Mouse (Mus musculus) midbrain, embryonic 10.5 days (tissue): ENCODE measurements at regions not wholly inside any gene's neighbourhood (a gene's known extent, or its start where the extent isn't known, plus 50 kb on each side); places are given as distances from the start of the nearest gene placed in this dataset.

Experiments used
- DNase-seq: peaks from one replicate; pipeline ENCODE4 v3.0.0-alpha.2; 2017; ENCODE audit warnings: low spot score
- H3K27ac ChIP-seq: fragments of 300-500 bp; sonication (generic); replicated peaks from 2 replicates; pipeline ENCODE4 v1.5.1; 2016; ENCODE audit warnings: mild to moderate bottlenecking
- H3K27me3 ChIP-seq: fragments of 300-500 bp; sonication (generic); 2 replicates; pipeline ENCODE4 v1.6.1; 2016; ENCODE audit warnings: low read depth, mild to moderate bottlenecking; ENCODE audit not compliant: poor library complexity, severe bottlenecking
- H3K36me3 ChIP-seq: fragments of 300-500 bp; sonication (generic); 2 replicates; pipeline ENCODE4 v1.6.1; 2016; ENCODE audit warnings: mild to moderate bottlenecking, moderate library complexity
- H3K4me1 ChIP-seq: fragments of 300-500 bp; sonication (generic); 2 replicates; pipeline ENCODE4 v1.6.1; 2016
- H3K4me3 ChIP-seq: fragments of 300-500 bp; sonication (generic); 2 replicates; pipeline ENCODE4 v1.5.1; 2016; ENCODE audit warnings: mild to moderate bottlenecking, moderate library complexity
- H3K9me3 ChIP-seq: fragments of 300-500 bp; sonication (generic); replicated peaks from 2 replicates; pipeline ENCODE4 v1.6.1; 2016; ENCODE audit warnings: mild to moderate bottlenecking
- WGBS: fragments of 180-500 bp; shearing (Covaris S2); methylation state at CpG from one replicate; pipeline ENCODE4 v1.1.7; 2016; 5-methylcytosine and 5-hydroxymethylcytosine counted together

DNA sequence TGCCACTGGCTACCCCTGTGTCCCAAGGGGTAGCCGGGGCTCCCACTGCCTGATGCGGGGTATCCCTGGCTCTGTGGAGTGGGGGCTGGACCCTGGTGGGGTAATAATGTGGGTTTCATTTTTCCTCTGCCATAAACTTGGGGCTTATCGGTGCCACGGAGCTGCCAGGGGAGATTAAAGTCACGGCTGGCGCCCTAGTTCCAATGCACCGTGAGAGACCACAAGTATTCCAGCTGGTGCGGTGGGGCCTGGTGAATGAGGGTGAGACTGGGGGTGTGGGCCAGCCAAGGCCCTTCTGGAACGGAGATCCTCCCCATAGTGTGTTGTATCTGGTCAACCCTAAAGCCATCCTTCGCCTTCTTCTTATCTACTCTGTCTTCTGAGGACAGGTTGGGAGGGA lies 153.3 kb downstream of the Pja1 start:
- peaks cover 23% of the 10 kb centered on the region; the same call in 1 of the 2 replicates for H3K4me1 ChIP-seq
- no peaks in the 10 kb centered on the region for H3K9me3 ChIP-seq
- H3K27me3 ChIP-seq = peaks cover 100% of the 10 kb centered on the region
- no peak overlapping the region for H3K27ac ChIP-seq
- 86% methylated on average over 10 of the region's 10 CpGs for WGBS
- no peak for DNase-seq
- H3K36me3 ChIP-seq = no peaks in the 10 kb centered on the region
- no peak overlapping the region for H3K4me3 ChIP-seq

- no peaks in the 10 kb centered on the region for H3K36me3 ChIP-seq
- H3K27ac ChIP-seq = no peak overlapping the region
- no peaks in the 10 kb centered on the region for H3K9me3 ChIP-seq
- H3K27me3 ChIP-seq = peaks cover 100% of the 10 kb centered on the region
- peaks cover 23% of the 10 kb centered on the region; the same call in 1 of the 2 replicates for H3K4me1 ChIP-seq
- 79% methylated on average over 4 of the region's 4 CpGs for WGBS
- no peak for DNase-seq
- no peak overlapping the region for H3K4me3 ChIP-seq
Measured at GRCm38 (mm10) chrX:99316410-99317056, 154.5 kb downstream of the Pja1 start.

- Histone ChIP-seq H3K27me3 (peaks cover 100% of the 10 kb centered on the region), H3K9me3 (no peaks in the 10 kb centered on the region), H3K4me3 (no peak overlapping the region), H3K36me3 (no peaks in the 10 kb centered on the region), H3K4me1 (peaks cover 19% of the 10 kb centered on the region), H3K27ac (no peak overlapping the region)
- no peak for DNase-seq
- 47% methylated on average over 6 of the region's 6 CpGs for WGBS
Measured at GRCm38 (mm10) chrX:99299110-99299509, 163.2 kb downstream of the Efnb1 start.

DNA sequence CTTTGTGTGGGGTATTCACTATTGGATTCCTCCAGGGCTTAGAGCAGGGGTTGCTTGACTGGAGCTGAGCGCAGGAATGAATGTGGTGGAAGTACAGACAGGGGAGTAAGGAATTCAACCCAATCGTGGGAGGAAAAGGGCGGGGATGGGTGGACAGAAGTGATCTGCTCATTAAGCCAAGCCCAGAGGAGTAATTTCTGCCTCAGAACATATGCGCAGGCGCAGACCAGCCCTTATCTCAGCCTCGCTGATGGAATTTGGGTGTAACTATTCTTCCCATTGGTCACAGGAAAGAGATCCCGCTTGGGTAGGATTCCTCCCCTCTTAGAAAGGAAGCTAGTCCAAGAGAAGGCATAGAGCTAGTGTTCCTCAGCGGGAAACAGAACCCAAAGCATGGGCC lies 158.8 kb downstream of the Efnb1 start:
- no peak for DNase-seq
- peaks cover 100% of the 10 kb centered on the region for H3K27me3 ChIP-seq
- H3K9me3 ChIP-seq = no peaks in the 10 kb centered on the region
- H3K27ac ChIP-seq = no peak overlapping the region
- H3K4me3 ChIP-seq = no peak overlapping the region
- peaks cover 45% of the 10 kb centered on the region for H3K4me1 ChIP-seq
- H3K36me3 ChIP-seq = no peaks in the 10 kb centered on the region
- 77% methylated on average over 8 of the region's 8 CpGs for whole genome bisulfite sequencing

- no peak for DNase-seq
- H3K36me3 ChIP-seq = no peaks in the 10 kb centered on the region
- WGBS = 71% methylated on average over 6 of the region's 6 CpGs
- H3K27ac ChIP-seq = no peak overlapping the region
- H3K4me1 ChIP-seq = peaks cover 39% of the 10 kb centered on the region
- peaks cover 100% of the 10 kb centered on the region for H3K27me3 ChIP-seq
- no peak overlapping the region for H3K4me3 ChIP-seq
- no peaks in the 10 kb centered on the region for H3K9me3 ChIP-seq
Measured at GRCm38 (mm10) chrX:99293967-99294366, 158.0 kb downstream of the Efnb1 start.

DNA sequence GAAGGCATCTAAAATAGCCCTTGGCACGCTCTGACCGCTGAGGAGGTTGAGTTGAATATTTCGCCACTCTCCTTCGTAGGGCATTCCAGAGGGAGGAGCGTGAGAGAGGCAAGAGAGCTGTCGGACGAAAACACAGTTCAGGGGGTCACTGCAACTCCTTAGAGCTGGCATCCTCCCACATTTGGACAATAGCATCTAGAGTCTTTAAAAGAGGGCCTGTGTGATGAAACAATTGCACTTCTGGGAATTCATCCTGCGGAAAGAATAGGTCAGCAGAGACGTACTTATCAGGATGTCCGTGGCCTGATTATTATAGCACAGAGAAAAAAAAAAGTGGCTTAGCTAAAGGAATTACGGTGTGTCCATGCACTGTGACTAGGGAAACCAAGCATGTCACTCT lies 156.8 kb downstream of the Efnb1 start:
- no peak for DNase-seq
- WGBS = 62% methylated on average over 11 of the region's 11 CpGs
- H3K27me3 ChIP-seq = peaks cover 100% of the 10 kb centered on the region

GRCm38 (mm10) chrX:99291965-99292364 lies 156.0 kb downstream of the Efnb1 start:
- DNase-seq = no peak
- Histone ChIP-seq H3K9me3 (no peaks in the 10 kb centered on the region), H3K4me1 (peaks cover 36% of the 10 kb centered on the region), H3K4me3 (no peak overlapping the region), H3K36me3 (no peaks in the 10 kb centered on the region), H3K27me3 (peaks cover 100% of the 10 kb centered on the region), H3K27ac (peak overlapping the region; percentile 74)
- 59% methylated on average over 5 of the region's 5 CpGs for WGBS

More for the DNA sequence above, 156.8 kb downstream of the Efnb1 start:
- peaks cover 36% of the 10 kb centered on the region for H3K4me1 ChIP-seq
- no peak overlapping the region for H3K4me3 ChIP-seq
- no peaks in the 10 kb centered on the region for H3K9me3 ChIP-seq
- H3K36me3 ChIP-seq = no peaks in the 10 kb centered on the region
- H3K27ac ChIP-seq = no peak overlapping the region

- peak overlapping the region; percentile 74 for H3K27ac ChIP-seq
- H3K27me3 ChIP-seq = peaks cover 100% of the 10 kb centered on the region
- WGBS = 34% methylated on average over 8 of the region's 10 CpGs
- H3K9me3 ChIP-seq = no peaks in the 10 kb centered on the region
- H3K36me3 ChIP-seq = no peaks in the 10 kb centered on the region
- no peak overlapping the region for H3K4me3 ChIP-seq
- H3K4me1 ChIP-seq = peaks cover 36% of the 10 kb centered on the region
- no peak for DNase-seq
Measured at GRCm38 (mm10) chrX:99291423-99291963, 155.6 kb downstream of the Efnb1 start.

GRCm38 (mm10) chrX:99287988-99288387 lies 152.1 kb downstream of the Efnb1 start:
- 80% methylated on average over 4 of the region's 4 CpGs for WGBS
- DNase-seq = no peak
- Histone ChIP-seq H3K36me3 (no peaks in the 10 kb centered on the region), H3K27me3 (peaks cover 100% of the 10 kb centered on the region), H3K4me3 (no peak overlapping the region), H3K9me3 (no peaks in the 10 kb centered on the region), H3K27ac (no peak overlapping the region), H3K4me1 (peaks cover 39% of the 10 kb centered on the region)

DNA sequence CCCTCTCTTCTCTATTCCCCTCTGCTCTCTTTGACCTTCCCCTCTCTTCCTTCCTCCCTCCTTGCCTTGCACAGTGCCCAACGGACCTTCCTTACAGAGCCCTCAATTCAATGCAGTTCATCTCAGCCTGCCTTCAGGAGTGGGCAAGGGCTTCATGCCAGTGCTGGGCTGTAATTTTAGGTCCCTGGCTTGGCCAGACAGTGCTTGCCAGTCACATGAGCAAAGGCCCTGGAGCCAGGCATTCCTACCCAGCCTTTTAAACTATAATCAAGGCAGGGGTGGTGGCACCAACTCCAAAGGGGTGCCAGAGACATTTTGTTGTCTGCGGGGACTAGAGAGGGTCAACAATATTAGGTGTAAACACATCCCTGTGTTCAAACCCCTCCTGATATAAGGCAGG lies 150.9 kb downstream of the Efnb1 start:
- H3K36me3 ChIP-seq = no peaks in the 10 kb centered on the region
- peaks cover 100% of the 10 kb centered on the region for H3K27me3 ChIP-seq
- WGBS = 74% methylated on average over 2 of the region's 2 CpGs
- no peak for DNase-seq
- peaks cover 28% of the 10 kb centered on the region for H3K4me1 ChIP-seq
- H3K4me3 ChIP-seq = no peak overlapping the region
- no peaks in the 10 kb centered on the region for H3K9me3 ChIP-seq
- H3K27ac ChIP-seq = no peak overlapping the region

DNA sequence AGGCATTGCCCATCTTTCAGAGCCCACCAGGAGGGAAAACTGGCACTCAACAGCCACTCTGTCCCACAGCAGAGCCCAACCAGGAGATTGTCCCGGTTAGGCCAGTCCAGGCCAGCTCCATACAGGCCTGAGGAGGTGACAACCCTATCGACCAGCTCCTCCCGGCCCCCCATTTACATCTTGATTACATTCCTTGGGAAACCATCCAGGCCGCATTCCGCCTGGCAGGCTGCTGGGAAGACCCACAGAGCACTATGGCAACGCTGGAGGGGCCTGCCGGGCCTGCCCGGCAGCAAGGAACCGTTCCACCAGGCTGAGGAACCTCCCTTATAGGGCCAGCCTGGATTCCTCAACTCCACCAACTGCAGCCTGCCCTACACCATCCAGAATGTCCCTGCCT lies 149.7 kb downstream of the Efnb1 start:
- Histone ChIP-seq H3K36me3 (no peaks in the 10 kb centered on the region), H3K9me3 (no peaks in the 10 kb centered on the region), H3K27me3 (peaks cover 100% of the 10 kb centered on the region), H3K4me3 (no peak overlapping the region), H3K4me1 (peaks cover 21% of the 10 kb centered on the region), H3K27ac (peak overlapping the region; percentile 74)
- WGBS = 13% methylated on average over 9 of the region's 9 CpGs
- DNase-seq = peak; percentile 67

- H3K27me3 ChIP-seq = peaks cover 99% of the 10 kb centered on the region
- no peaks in the 10 kb centered on the region for H3K9me3 ChIP-seq
- 70% methylated on average over 5 of the region's 5 CpGs for WGBS
- H3K27ac ChIP-seq = peak overlapping the region; percentile 61; the same call in 1 of the 2 replicates
- no peak overlapping the region for H3K4me3 ChIP-seq
- no peaks in the 10 kb centered on the region for H3K36me3 ChIP-seq
- DNase-seq = no peak
- H3K4me1 ChIP-seq = peaks cover 20% of the 10 kb centered on the region
Measured at GRCm38 (mm10) chrX:99280991-99281390, 145.1 kb downstream of the Efnb1 start.

GRCm38 (mm10) chrX:99280543-99280942 lies 144.6 kb downstream of the Efnb1 start:
- Histone ChIP-seq H3K36me3 (no peaks in the 10 kb centered on the region), H3K9me3 (no peaks in the 10 kb centered on the region), H3K4me1 (peaks cover 15% of the 10 kb centered on the region), H3K4me3 (no peak overlapping the region), H3K27me3 (peaks cover 99% of the 10 kb centered on the region), H3K27ac (peak overlapping the region; percentile 61; the same call in 1 of the 2 replicates)
- peak; percentile 21 for DNase-seq
- 43% methylated on average over 5 of the region's 5 CpGs for WGBS
